Mouse (Mus musculus): ENCODE results near the gene Trhr2.

Gene Trhr2

GRCm38 (mm10) chr8:122307836-122308235 is 52.7 kb downstream of the Trhr2 start:
- no peak for DNase-seq (ENCODE audit: low read depth, low spot score)
